Mouse (Mus musculus): Measurements from ENCODE around the gene Zbed5.
A peak's percentile ranks its signal among the peaks of the same experiment; 100 is the strongest.

GRCm38 (mm10) chr5:129918752-129919151 is 23.2 kb downstream of the Zbed5 start:
- TF ChIP-seq CTCF (IDR thresholded peaks at IDR 0.05; ENCODE audit: low read depth, low read length), result no peak
- TF ChIP-seq POLR2A (IDR thresholded peaks at IDR 0.05; ENCODE audit: insufficient read depth, low read length), result peak; percentile 9
- no peak for TF ChIP-seq EP300 (IDR thresholded peaks at IDR 0.05; ENCODE audit: insufficient read depth, low read depth, low read length)
